Mouse (Mus musculus) G1E (cell line): ENCODE data around the gene Arl6ip4. TPM values are rescaled to one million over a fixed set of nuclear protein-coding genes. Genes with fewer than 3 reads are reported as not detected.

Source experiments
- ATAC-seq: 2 replicates; pipeline ENCODE4 v1.8.0; 2016; ENCODE audit warnings: mild to moderate bottlenecking; ENCODE audit not compliant: insufficient number of reproducible peaks, poor library complexity, low FRiP score, severe bottlenecking; ENCODE audit errors: extremely low read depth
- DNase-seq: peaks from one replicate; pipeline ENCODE4 v3.0.0; 2012; ENCODE audit warnings: low spot score
- H3K27me3 ChIP-seq: 2 replicates; pipeline ENCODE4 v1.6.1; 2012; ENCODE audit warnings: mild to moderate bottlenecking, low read length, inconsistent platforms; ENCODE audit not compliant: insufficient read depth
- H3K36me3 ChIP-seq: replicated peaks from 2 replicates; pipeline ENCODE3; 2012; ENCODE audit warnings: mild to moderate bottlenecking, inconsistent platforms
- H3K4me1 ChIP-seq: 2 replicates; pipeline ENCODE4 v1.6.1; 2012; ENCODE audit warnings: low read depth, low read length, inconsistent platforms, mixed read lengths; ENCODE audit not compliant: insufficient read depth
- H3K4me3 ChIP-seq: 2 replicates; pipeline ENCODE4 v1.5.1; 2012; ENCODE audit warnings: low read depth, mild to moderate bottlenecking, inconsistent platforms, low read length, moderate library complexity, mixed read lengths
- H3K9me3 ChIP-seq: replicated peaks from 2 replicates; pipeline ENCODE4 v1.6.1; 2012; ENCODE audit warnings: inconsistent platforms
- CTCF ChIP-seq: IDR thresholded peaks from 2 replicates; pipeline ENCODE4 v1.5.1; 2012; ENCODE audit warnings: low read depth, low read length, inconsistent platforms, mixed read lengths
- GATA1 ChIP-seq: IDR thresholded peaks from 2 replicates; pipeline ENCODE4 v1.6.1; 2012; ENCODE audit warnings: borderline replicate concordance, low read length, inconsistent platforms, mixed read lengths
- GATA2 ChIP-seq: IDR thresholded peaks from 2 replicates; pipeline ENCODE4 v1.6.1; 2012; ENCODE audit warnings: low read depth, low read length, inconsistent platforms, borderline replicate concordance
- POLR2AphosphoS5 ChIP-seq: IDR thresholded peaks from 2 replicates; pipeline ENCODE4 v1.6.1; 2012; ENCODE audit warnings: low read depth, low read length, inconsistent platforms; ENCODE audit not compliant: insufficient replicate concordance
- TAL1 ChIP-seq: conservative IDR thresholded peaks from 2 replicates; pipeline ENCODE4 v1.6.1; 2012; ENCODE audit warnings: low read depth, low read length, inconsistent platforms, mixed read lengths
- polyA plus RNA-seq: library from polyadenylated mRNA; stranded (reverse); fragments of >175 nt; gene quantifications from 2 replicates; pipeline ENCODE4 v1.2.3, GENCODE M21; 2012
- total RNA-seq, 2 experiments: library from RNA; stranded (forward) in 1 of 2; stranded (reverse) in 1 of 2; fragments of 200-1000 nt in 1 of 2; fragments of >200 nt in 1 of 2; fragmentation: Nextera tagmentation in 1 of 2; gene quantifications; 2 replicates each; pipeline ENCODE4 v1.2.3; 2014 to 2017

The Arl6ip4 gene
- total and polyA plus RNA-seq, 3 experiments = 31.4 to 76.9 (median 75.7) TPM

DNA sequence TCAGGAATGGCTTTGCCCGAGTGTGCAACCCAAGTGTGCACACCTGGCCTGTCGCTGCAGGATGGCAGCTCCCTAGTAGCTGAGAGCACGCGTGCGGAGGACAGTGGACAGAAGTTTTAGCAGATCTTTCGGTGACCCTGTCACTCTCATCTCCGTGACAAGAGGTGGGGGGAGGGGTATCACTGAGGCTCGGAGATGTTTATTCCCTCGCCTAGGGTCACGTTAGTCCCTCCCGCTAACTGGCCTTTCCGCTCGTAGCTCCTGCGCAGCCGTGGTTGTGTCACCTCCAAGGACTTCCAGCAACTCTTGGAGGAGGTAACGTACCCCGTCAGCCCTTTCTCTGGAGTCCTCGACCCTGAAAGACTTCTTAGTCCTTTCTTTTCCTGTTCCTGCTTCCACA is 3.4 kb upstream of the Arl6ip4 start:
- peaks cover 38% of the 10 kb centered on the region for H3K36me3 ChIP-seq
- peak overlapping the region; percentile 91 for H3K4me3 ChIP-seq
- DNase-seq (no peak), ATAC-seq (no peak)
- H3K27me3 ChIP-seq = no peaks in the 10 kb centered on the region
- peaks cover 54% of the 10 kb centered on the region for H3K4me1 ChIP-seq
- TF ChIP-seq GATA2 = no peak
- TF ChIP-seq CTCF = no peak
- no peak for TF ChIP-seq POLR2AphosphoS5
- TF ChIP-seq GATA1 = no peak
- TF ChIP-seq TAL1 = no peak
- H3K9me3 ChIP-seq = peaks cover 4% of the 10 kb centered on the region; the same call in 1 of the 2 replicates

- no peaks in the 10 kb centered on the region for H3K27me3 ChIP-seq
- peaks cover 59% of the 10 kb centered on the region for H3K4me1 ChIP-seq
- TF ChIP-seq GATA1 (no peak), CTCF (peak; percentile 17; the same call in 1 of the 2 replicates)
- peaks cover 43% of the 10 kb centered on the region for H3K36me3 ChIP-seq
- peaks cover 4% of the 10 kb centered on the region; the same call in 1 of the 2 replicates for H3K9me3 ChIP-seq
- ATAC-seq (0 out of 2 replicates have a peak, but pooled peaks have one; percentile 32), DNase-seq (peak; percentile 85)
- H3K4me3 ChIP-seq = peak overlapping the region; percentile 91
Measured at GRCm38 (mm10) chr5:124113030-124113429, 2.9 kb upstream of the Arl6ip4 start.

DNA sequence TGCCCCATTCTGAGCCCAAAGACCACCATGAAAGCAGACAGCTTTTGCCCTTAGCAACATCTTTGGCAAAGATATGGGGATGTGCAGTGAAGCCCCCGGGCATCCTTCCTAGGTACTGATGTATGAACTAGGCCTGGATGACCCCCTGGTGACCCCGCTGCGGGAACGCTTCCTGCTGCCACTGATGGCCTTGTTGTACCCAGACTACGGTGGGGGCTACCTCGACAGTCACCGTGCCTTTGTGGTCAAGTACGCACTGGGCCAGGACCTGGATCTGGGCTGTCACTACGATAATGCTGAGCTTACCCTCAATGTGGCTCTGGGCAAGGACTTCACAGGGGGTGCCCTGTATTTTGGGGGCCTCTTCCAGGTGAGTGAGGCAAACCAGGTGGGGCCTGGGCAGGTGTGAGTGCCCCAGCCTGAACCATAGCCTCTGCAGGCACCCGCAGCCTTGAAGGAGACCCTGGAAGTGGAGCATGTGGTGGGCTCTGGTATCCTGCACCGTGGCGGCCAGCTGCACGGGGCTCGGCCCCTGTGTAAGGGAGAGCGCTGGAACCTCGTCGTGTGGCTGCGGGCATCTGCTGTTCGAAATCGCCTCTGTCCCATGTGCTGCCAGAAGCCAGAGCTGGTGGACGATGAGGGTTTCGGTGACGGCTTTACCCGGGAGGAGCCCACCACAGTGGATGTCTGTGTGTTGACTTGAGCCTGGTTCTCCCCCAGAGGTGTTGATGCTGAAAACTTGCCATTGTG is 1.4 kb upstream of the Arl6ip4 start:
- peaks cover 57% of the 10 kb centered on the region for H3K36me3 ChIP-seq
- H3K9me3 ChIP-seq = peaks cover 4% of the 10 kb centered on the region; the same call in 1 of the 2 replicates
- H3K4me3 ChIP-seq = no peak overlapping the region
- H3K4me1 ChIP-seq = peaks cover 73% of the 10 kb centered on the region
- H3K27me3 ChIP-seq = no peaks in the 10 kb centered on the region
- ATAC-seq (no peak), DNase-seq (no peak)
- TF ChIP-seq GATA1 = no peak
- no peak for TF ChIP-seq GATA2
- TF ChIP-seq CTCF = no peak
- no peak for TF ChIP-seq TAL1
- TF ChIP-seq POLR2AphosphoS5 = no peak

DNA sequence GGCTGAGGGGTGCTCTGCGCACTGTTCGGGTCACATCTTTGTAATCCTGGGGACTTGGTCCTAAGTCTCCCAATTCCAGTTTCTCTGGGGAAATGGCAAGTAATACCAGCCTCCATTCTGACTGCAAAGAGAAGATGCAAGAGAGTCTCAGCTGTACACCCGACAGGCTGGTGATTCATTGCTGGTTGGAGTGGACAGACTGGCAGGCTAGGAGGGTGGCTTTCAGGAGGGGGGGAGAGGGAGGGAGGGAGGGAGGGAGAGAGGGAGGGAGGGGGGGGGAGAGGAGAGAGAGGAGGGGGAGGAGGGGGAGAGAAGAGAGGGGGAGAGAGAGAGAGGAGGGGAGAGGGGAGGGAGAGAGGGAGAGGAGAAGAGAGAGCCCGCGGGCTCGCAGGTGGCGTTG is 358 bp upstream of the Arl6ip4 start:
- H3K27me3 ChIP-seq = no peaks in the 10 kb centered on the region
- H3K36me3 ChIP-seq = peaks cover 68% of the 10 kb centered on the region
- TF ChIP-seq POLR2AphosphoS5 (no peak), GATA2 (no peak), CTCF (no peak), GATA1 (no peak), TAL1 (no peak)
- H3K9me3 ChIP-seq = peaks cover 4% of the 10 kb centered on the region; the same call in 1 of the 2 replicates
- peak overlapping the region; percentile 89 for H3K4me3 ChIP-seq
- ATAC-seq = no peak
- DNase-seq = no peak
- H3K4me1 ChIP-seq = peaks cover 81% of the 10 kb centered on the region

DNA sequence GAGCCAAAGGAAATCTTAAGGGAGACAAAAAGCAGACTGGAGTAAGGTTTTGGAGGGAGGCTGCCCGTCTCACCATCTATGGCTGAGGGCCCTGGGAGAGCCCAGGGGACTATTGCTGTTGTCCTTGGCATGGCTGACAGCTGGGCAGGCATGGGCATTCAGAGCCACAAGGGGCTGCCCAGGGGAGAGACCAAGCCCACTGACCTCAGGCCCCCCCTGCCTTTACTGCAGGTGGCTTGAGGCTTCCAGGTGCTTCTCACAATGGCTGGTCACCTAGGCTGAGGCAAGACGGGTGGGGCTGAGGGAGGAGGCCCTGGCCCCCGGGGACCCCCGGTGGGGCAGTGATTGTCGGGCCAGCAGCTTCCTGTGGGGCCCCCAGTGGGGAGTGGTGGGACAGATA is 3.3 kb downstream of the Arl6ip4 start:
- Histone ChIP-seq H3K9me3 (no peaks in the 10 kb centered on the region), H3K4me3 (no peak overlapping the region), H3K36me3 (peaks cover 92% of the 10 kb centered on the region), H3K27me3 (no peaks in the 10 kb centered on the region), H3K4me1 (peaks cover 55% of the 10 kb centered on the region)
- ATAC-seq (no peak), DNase-seq (no peak)
- TF ChIP-seq GATA1 (no peak), CTCF (no peak), POLR2AphosphoS5 (no peak), TAL1 (no peak), GATA2 (no peak)

DNA sequence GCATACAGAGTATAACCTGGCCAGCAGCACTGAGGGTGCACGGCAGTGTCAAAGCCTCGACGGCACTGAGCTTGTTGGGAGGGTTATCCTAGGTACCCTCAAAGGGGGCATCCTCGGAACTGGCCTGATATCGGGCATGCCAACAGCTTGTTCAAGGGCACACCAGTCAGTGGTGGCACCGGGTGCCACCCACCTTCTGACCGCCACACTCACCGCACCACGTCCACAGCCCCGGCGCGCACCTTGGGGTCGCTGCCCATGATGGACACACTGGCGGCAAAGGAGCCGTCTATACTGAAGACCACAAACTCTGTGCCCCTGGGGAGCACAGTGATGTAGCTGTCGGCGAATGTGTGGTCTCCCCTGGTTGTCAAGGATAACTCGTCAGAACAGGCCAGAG is 6.5 kb downstream of the Arl6ip4 start:
- H3K9me3 ChIP-seq = no peaks in the 10 kb centered on the region
- no peak for TF ChIP-seq CTCF
- no peak for TF ChIP-seq POLR2AphosphoS5
- TF ChIP-seq GATA1 = no peak
- no peak for TF ChIP-seq TAL1
- TF ChIP-seq GATA2 = no peak

More for the DNA sequence above, 6.5 kb downstream of the Arl6ip4 start:
- no peaks in the 10 kb centered on the region for H3K27me3 ChIP-seq
- no peak overlapping the region for H3K4me3 ChIP-seq
- peaks cover 29% of the 10 kb centered on the region for H3K4me1 ChIP-seq
- no peak for DNase-seq
- H3K36me3 ChIP-seq = peaks cover 100% of the 10 kb centered on the region
- ATAC-seq = no peak
